In the genomic region with DNA sequence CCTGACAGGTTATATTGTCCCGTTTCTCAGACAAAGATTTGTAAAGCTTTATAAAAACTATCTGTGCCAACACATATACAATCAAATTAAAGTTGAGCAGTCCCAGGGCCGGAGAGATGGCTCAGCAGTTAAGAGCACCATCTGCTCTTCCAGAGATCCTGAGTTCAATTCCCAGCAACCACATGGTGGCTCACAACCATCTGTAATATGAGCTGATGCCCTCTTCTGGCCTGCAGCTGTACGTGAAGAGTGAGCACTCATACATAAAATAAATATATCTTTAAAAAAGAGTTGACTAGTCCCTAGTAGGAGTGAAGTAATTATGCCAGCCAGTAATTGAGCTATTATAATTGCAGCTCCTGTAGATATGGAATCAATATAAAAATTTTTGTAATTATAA, we compare ENCODE assay signal across 37 mouse cellular contexts. TPM values are rescaled to one million over a fixed set of nuclear protein-coding genes. Genes with fewer than 3 reads are reported as not detected.
DNase-seq lines count a peak whose midpoint lies in the region; ATAC-seq and TF ChIP-seq lines count a peak whose summit lies in the region.
"Had no signal": no experiment of that assay in that cellular context is flagged by ENCODE, and none has a peak within 500 bp of the region (broad histone marks: within the 10 kb centered on the region; RNA-seq: fewer than 3 reads in every experiment).

No protein-coding gene starts in this region.

- WGBS in heart, embryonic 10.5 days, result 65% methylated on average over 3 of the region's 3 CpGs
- 48% methylated on average over 3 of the region's 3 CpGs for WGBS in liver, embryonic 14.5 days (ENCODE audit: insufficient replicate concordance)

- TF ChIP-seq EP300 in liver, embryonic 14.5 days (IDR thresholded peaks at IDR 0.05; ENCODE audit: low read depth), result no peak
- no peak for TF ChIP-seq EP300 in CH12.LX (IDR thresholded peaks at IDR 0.05; ENCODE audit: low read length)

- TF ChIP-seq RAD21 in CH12.LX (IDR thresholded peaks at IDR 0.05; ENCODE audit: low read depth, low read length), result no peak

- no peak overlapping the region for H3K27ac ChIP-seq in heart, embryonic 10.5 days
- no peak overlapping the region for H3K27ac ChIP-seq in liver, embryonic 14.5 days
- no peak overlapping the region for H3K27ac ChIP-seq in CH12.LX (ENCODE audit: insufficient read depth, low read depth)
- H3K27ac ChIP-seq: forebrain, embryonic 10.5 days; forebrain, embryonic 13.5 days; gastrocnemius, adult 2 months; hindbrain, embryonic 10.5 days; hindbrain, embryonic 13.5 days; intestine, embryonic 15.5 days had no signal

- no peak for ATAC-seq in liver, embryonic 14.5 days (ENCODE audit: insufficient read depth)
- ATAC-seq in Patski, result no peak
- ATAC-seq: activated CD4-positive, CD25-positive, alpha-beta regulatory T cell, adult 4 months; CD4-positive, CD25-positive, alpha-beta regulatory T cell, adult 4 months; forebrain, embryonic 13.5 days; forebrain, embryonic 16.5 days; hindbrain, embryonic 16.5 days; intestine, embryonic 15.5 days had no signal

- H3K79me2 ChIP-seq in CH12.LX (replicated peaks; ENCODE audit: control insufficient read depth, extremely low read depth, insufficient read depth, poor library complexity, severe bottlenecking), result no peaks in the 10 kb centered on the region

- no peaks in the 10 kb centered on the region for H3K9me3 ChIP-seq in heart, embryonic 10.5 days
- H3K9me3 ChIP-seq in liver, embryonic 14.5 days (ENCODE audit: control insufficient read depth, low read length), result no peaks in the 10 kb centered on the region
- H3K9me3 ChIP-seq in CH12.LX (replicated peaks; ENCODE audit: low read length), result no peaks in the 10 kb centered on the region
- H3K9me3 ChIP-seq: forebrain, embryonic 10.5 days; forebrain, embryonic 13.5 days; G1E; hindbrain, embryonic 10.5 days; hindbrain, embryonic 13.5 days; intestine, embryonic 15.5 days had no signal

- H3K4me3 ChIP-seq in heart, embryonic 10.5 days, result no peak overlapping the region
- no peak overlapping the region for H3K4me3 ChIP-seq in liver, embryonic 14.5 days (ENCODE audit: insufficient read depth in 1 of 2, low read depth in 2 of 2, low read length in 2 of 2)
- no peak overlapping the region for H3K4me3 ChIP-seq in CH12.LX (replicated peaks in 1 of 3; ENCODE audit: low read depth in 2 of 3, low read length in 2 of 3, poor library complexity in 1 of 3)
- H3K4me3 ChIP-seq: forebrain, embryonic 10.5 days; forebrain, embryonic 13.5 days; gastrocnemius, adult 2 months; hindbrain, embryonic 10.5 days; hindbrain, embryonic 13.5 days; intestine, embryonic 15.5 days had no signal

- CTCF ChIA-PET in Patski (lab: Charles Lee), result interaction anchor here (0.9 to 1.9 kb wide), 4 partner anchors 9 to 55 kb away, joined by 3 to 10 read pairs (median 4); no protein-coding TSS in a partner anchor

- peak; percentile 23; the same call in 1 of the 2 replicates for TF ChIP-seq CTCF in liver, embryonic 14.5 days (IDR thresholded peaks at IDR 0.05; ENCODE audit: low read depth)
- peak in 1 of 2 experiments; percentile 48; a peak in 2 of 4 replicates for TF ChIP-seq CTCF in CH12.LX (conservative IDR thresholded peaks at IDR 0.05 in 1 of 2, IDR thresholded peaks at IDR 0.05 in 1 of 2; ENCODE audit: low read depth in 2 of 2, low read length in 2 of 2)
- TF ChIP-seq CTCF in Patski (IDR thresholded peaks at IDR 0.05), result peak; percentile 43

- peaks cover 19% of the 10 kb centered on the region for H3K27me3 ChIP-seq in heart, embryonic 10.5 days (ENCODE audit: insufficient read depth, poor library complexity, severe bottlenecking)
- H3K27me3 ChIP-seq in liver, embryonic 14.5 days (ENCODE audit: control insufficient read depth, insufficient read depth, low read length), result no peaks in the 10 kb centered on the region; the same call in 1 of the 2 replicates
- H3K27me3 ChIP-seq in CH12.LX (replicated peaks), result peaks cover 28% of the 10 kb centered on the region
- H3K27me3 ChIP-seq in Patski, result peaks cover 10% of the 10 kb centered on the region

- peaks cover 18% of the 10 kb centered on the region for H3K4me1 ChIP-seq in heart, embryonic 10.5 days
- peaks cover 4 to 11% of the 10 kb centered on the region in 2 experiments for H3K4me1 ChIP-seq in liver, embryonic 14.5 days (replicated peaks; ENCODE audit: control insufficient read depth in 2 of 2, insufficient read depth in 2 of 2, low read length in 1 of 2)
- H3K4me1 ChIP-seq in CH12.LX (ENCODE audit: control insufficient read depth in 1 of 2, insufficient read depth in 2 of 2), result peaks cover 4 to 10% of the 10 kb centered on the region in 2 experiments; a peak in 3 of 4 replicates

- no peak overlapping the region for H3K9ac ChIP-seq in liver, embryonic 14.5 days (replicated peaks)
- H3K9ac ChIP-seq in CH12.LX (ENCODE audit: insufficient read depth, low read depth), result no peak overlapping the region
- H3K9ac ChIP-seq: forebrain, embryonic 13.5 days; hindbrain, embryonic 13.5 days; intestine, embryonic 15.5 days had no signal

- no peak for TF ChIP-seq POLR2A in CH12.LX (IDR thresholded peaks at IDR 0.05; ENCODE audit: low read depth, low read length)

- H3K4me2 ChIP-seq in liver, embryonic 14.5 days (ENCODE audit: low read depth), result no peak overlapping the region
- H3K4me2 ChIP-seq in CH12.LX (ENCODE audit: insufficient read depth, low read depth, poor library complexity, severe bottlenecking), result no peak overlapping the region
- H3K4me2 ChIP-seq: forebrain, embryonic 13.5 days; hindbrain, embryonic 13.5 days; intestine, embryonic 15.5 days had no signal

- POLR2A ChIA-PET in Patski (lab: Charles Lee), result no interaction called here

- DNase-seq in heart, embryonic 10.5 days (ENCODE audit: low spot score), result peak; percentile 9
- no peak for DNase-seq in heart, postnatal 14 days
- DNase-seq in liver, embryonic 14.5 days (ENCODE audit: low read depth in 3 of 3, low spot score in 3 of 3), result no peak
- DNase-seq in liver (no peak), CH12.LX (ENCODE audit: extremely low read depth) (no peak), Patski (ENCODE audit: low read depth, low spot score) (no peak)
- no peak for DNase-seq in left cerebral cortex, adult 9 months (ENCODE audit: low spot score in 2 of 2)
- DNase-seq in embryo, embryonic 10 days (ENCODE audit: low spot score), result no peak
- DNase-seq: adrenal gland, adult 8-10 months; adrenal gland, postnatal 25 days; cerebellum, adult 11-12 months; cerebellum, adult 8-10 months; cerebellum, postnatal 10 days; cerebellum, postnatal 36 days; gastrocnemius, adult 2 months; gastrocnemius, postnatal 14 days; heart, adult 18-20 months; heart, postnatal 36 days had no signal

- no peaks in the 10 kb centered on the region for H3K36me3 ChIP-seq in heart, embryonic 10.5 days
- no peaks in the 10 kb centered on the region for H3K36me3 ChIP-seq in liver, embryonic 14.5 days (replicated peaks; ENCODE audit: control insufficient read depth, insufficient read depth, low read depth)
- no peaks in the 10 kb centered on the region for H3K36me3 ChIP-seq in CH12.LX (replicated peaks in 1 of 2; ENCODE audit: control insufficient read depth in 1 of 2, insufficient read depth in 1 of 2, low read length in 1 of 2)
- H3K36me3 ChIP-seq: forebrain, embryonic 10.5 days; G1E; hindbrain, embryonic 10.5 days; hindbrain, embryonic 13.5 days; intestine, embryonic 15.5 days had no signal

- intact Hi-C loops in heart, postnatal 14 days (cut with DNase I), result no loop called here

- in situ Hi-C loops in CH12.LX (cut with MboI; ENCODE audit: low pct_ligation_motif_present, low pct_unique_long_range_greater_than_20kb, low sequenced_read_pairs) (no loop called here), Patski (cut with MboI; ENCODE audit: low pct_unique_long_range_greater_than_20kb) (no loop called here)

- dilution Hi-C loops in CH12.LX (cut with MboI; ENCODE audit: extremely low pct_ligation_motif_present, extremely low pct_unique_long_range_greater_than_20kb, low sequenced_read_pairs), result no loop called here

TF ChIP-seq in CH12.LX, 34 proteins besides CTCF, POLR2A, EP300 and RAD21 (continues in another document):
- TF ChIP-seq TCF12 (IDR thresholded peaks at IDR 0.05; ENCODE audit: low read depth, low read length) (no peak), MYC (IDR thresholded peaks at IDR 0.05; ENCODE audit: low read depth, low read length) (0 out of 2 replicates have a peak, but pooled peaks have one; percentile 29)

RNA-seq across cellular contexts. Expression of gene Meiob, which starts 3.6 kb away (rescaled TPM):
- polyA plus RNA-seq in heart, embryonic 10.5 days (2016; fragmentation: Nextera tagmentation; extraction: Ambion mirVana), result not detected in 2 replicates
- total RNA-seq in heart, postnatal 14 days (2021), result not detected
- polyA plus RNA-seq in liver, embryonic 14.5 days (2012; rRNA removed), result 0.50 and 0.65 TPM in 2 replicates
- polyA plus RNA-seq in liver, embryonic 14.5 days (2014; fragmentation: Nextera tagmentation; extraction: Ambion mirVana), result 0.90 and 1.2 TPM in 2 replicates
- 0.08 and 0.30 TPM in 2 replicates for total RNA-seq in CH12.LX (2012; rRNA removed)
- total RNA-seq in CH12.LX (2014; rRNA removed), result 0.22 and 0.40 TPM in 2 replicates
- polyA plus RNA-seq in CH12.LX (2012; ENCODE audit: insufficient read length, low read depth), result 0.15 and 0.23 TPM in 2 replicates
- polyA plus RNA-seq in Patski (2021), result 0.09 TPM
- total RNA-seq: gastrocnemius, adult 2 months; gastrocnemius, postnatal 14 days; gastrocnemius, postnatal 4 days; heart, postnatal 36 days had no signal
- polyA plus RNA-seq: activated CD4-positive, CD25-positive, alpha-beta regulatory T cell, adult 4 months; brain, embryonic 14.5 days; C2C12; cortical plate, adult 2 months; embryonic facial prominence, embryonic 11.5 days; embryonic facial prominence, embryonic 14.5 days; forebrain, embryonic 13.5 days; forebrain, embryonic 16.5 days; frontal cortex, adult 2 months; heart, embryonic 14.5 days; heart, postnatal 0 days; hindbrain, embryonic 10.5 days; hindbrain, embryonic 13.5 days; hindbrain, embryonic 16.5 days; intestine, embryonic 15.5 days had no signal

RNA-seq across cellular contexts. Expression of gene Hagh, which starts 39.4 kb away (rescaled TPM):
- polyA plus RNA-seq in heart, embryonic 10.5 days (2016; fragmentation: Nextera tagmentation; extraction: Ambion mirVana), result 38.9 and 49.0 TPM in 2 replicates
- 100 to 1,000 TPM; 109 to 122 TPM for total RNA-seq in heart, postnatal 14 days (2021)
- 49.8 and 65.9 TPM in 2 replicates for polyA plus RNA-seq in liver, embryonic 14.5 days (2012; rRNA removed)
- 109 and 120 TPM in 2 replicates for polyA plus RNA-seq in liver, embryonic 14.5 days (2014; fragmentation: Nextera tagmentation; extraction: Ambion mirVana)
- total RNA-seq in CH12.LX (2012; rRNA removed), result 28.1 and 31.0 TPM in 2 replicates
- total RNA-seq in CH12.LX (2014; rRNA removed), result 27.3 and 28.1 TPM in 2 replicates
- polyA plus RNA-seq in CH12.LX (2012; ENCODE audit: insufficient read length, low read depth), result 18.1 and 18.9 TPM in 2 replicates
- 116 TPM for polyA plus RNA-seq in Patski (2021)

RNA-seq across cellular contexts. Expression of gene Hs3st6, which starts 47.7 kb away (rescaled TPM):
- 0.51 and 0.80 TPM in 2 replicates for polyA plus RNA-seq in heart, embryonic 10.5 days (2016; fragmentation: Nextera tagmentation; extraction: Ambion mirVana)
- total RNA-seq in heart, postnatal 14 days (2021), result under 1 TPM in 1 of 2 experiments, not detected in 1; 0.29 TPM
- polyA plus RNA-seq in liver, embryonic 14.5 days (2012; rRNA removed), result 0.03 and 0.06 TPM in 2 replicates
- polyA plus RNA-seq in liver, embryonic 14.5 days (2014; fragmentation: Nextera tagmentation; extraction: Ambion mirVana), result not detected in 2 replicates
- total RNA-seq in CH12.LX (2012; rRNA removed) (0.30 TPM in 1 of 2 replicates, not detected in the other), CH12.LX (2014; rRNA removed) (not detected in 2 replicates)
- polyA plus RNA-seq in CH12.LX (2012; ENCODE audit: insufficient read length, low read depth) (not detected in 2 replicates), Patski (2021) (2.9 TPM)
- total RNA-seq: G1E; gastrocnemius, adult 2 months; gastrocnemius, postnatal 14 days; gastrocnemius, postnatal 4 days; heart, postnatal 36 days had no signal
- polyA plus RNA-seq: activated CD4-positive, CD25-positive, alpha-beta regulatory T cell, adult 4 months; C2C12; CD4-positive, CD25-positive, alpha-beta regulatory T cell, adult 4 months; forebrain, embryonic 16.5 days; G1E had no signal

RNA-seq across cellular contexts. Expression of gene Fahd1, which starts 49.6 kb away (rescaled TPM):
- 31.4 and 37.8 TPM in 2 replicates for polyA plus RNA-seq in heart, embryonic 10.5 days (2016; fragmentation: Nextera tagmentation; extraction: Ambion mirVana)
- 10 to 100 TPM; 70.8 to 78.1 TPM for total RNA-seq in heart, postnatal 14 days (2021)
- 18.6 and 24.0 TPM in 2 replicates for polyA plus RNA-seq in liver, embryonic 14.5 days (2012; rRNA removed)
- polyA plus RNA-seq in liver, embryonic 14.5 days (2014; fragmentation: Nextera tagmentation; extraction: Ambion mirVana), result 37.2 and 40.1 TPM in 2 replicates
- total RNA-seq in CH12.LX (2012; rRNA removed) (8.0 and 8.2 TPM in 2 replicates), CH12.LX (2014; rRNA removed) (6.3 and 7.3 TPM in 2 replicates)
- polyA plus RNA-seq in CH12.LX (2012; ENCODE audit: insufficient read length, low read depth) (5.2 and 5.8 TPM in 2 replicates), Patski (2021) (41.2 TPM)
